Mouse (Mus musculus) bone marrow macrophage, adult 2 months (primary cell): ENCODE data around the gene Asb2.

Experiments used
- CTCF ChIP-seq: IDR thresholded peaks from 2 replicates; pipeline ENCODE4 v1.5.1; 2012; ENCODE audit warnings: low read depth, mild to moderate bottlenecking, low read length, moderate library complexity
- POLR2A ChIP-seq: IDR thresholded peaks from 2 replicates; pipeline ENCODE4 v1.6.1; 2012; ENCODE audit warnings: mild to moderate bottlenecking, low read depth, low read length, borderline replicate concordance

DNA sequence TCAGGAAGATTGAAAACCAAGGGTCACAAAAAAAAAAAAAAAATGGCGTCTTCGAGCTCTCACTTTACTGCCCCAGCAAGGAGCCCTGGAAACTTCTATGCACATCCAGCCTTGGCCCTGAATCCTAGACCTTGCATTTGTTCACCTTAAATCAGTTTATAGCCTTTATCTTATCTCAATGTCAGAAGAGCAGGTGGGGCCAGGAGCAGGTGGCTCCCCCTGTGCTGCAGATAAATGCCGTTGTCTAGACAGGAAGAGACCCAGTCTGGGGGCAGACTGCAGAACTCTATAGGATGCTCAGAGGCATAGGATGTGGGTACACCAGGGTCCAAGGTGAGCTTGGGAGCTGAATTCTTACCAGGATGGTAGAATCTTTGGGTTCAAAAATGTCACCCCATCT lies 63.4 kb downstream of the Asb2 start:
- no peak for TF ChIP-seq CTCF
- no peak for TF ChIP-seq POLR2A
